Mouse (Mus musculus) intestine, postnatal 0 days (tissue): Measurements from ENCODE around the gene Usp46. TPM values are rescaled to one million over a fixed set of nuclear protein-coding genes. Genes with fewer than 3 reads are reported as not detected.

Experiments
- ATAC-seq: fragments of 200-750 bp; cut with Nextera tagmentation; 2 replicates; pipeline ENCODE4 v1.8.0; 2017; ENCODE audit warnings: mild to moderate bottlenecking, moderate TSS enrichment, moderate library complexity
- H3K27ac ChIP-seq: fragments of 300-500 bp; sonication (generic); 2 replicates; pipeline ENCODE4 v1.5.1; 2014; ENCODE audit warnings: mild to moderate bottlenecking, low read depth, low read length, moderate library complexity
- H3K27me3 ChIP-seq: fragments of 300-500 bp; sonication (generic); replicated peaks from 2 replicates; pipeline ENCODE4 v1.6.1; 2014; ENCODE audit warnings: low read length, mixed read lengths; ENCODE audit not compliant: control insufficient read depth, insufficient read depth
- H3K36me3 ChIP-seq: fragments of 300-500 bp; sonication (generic); 2 replicates; pipeline ENCODE4 v1.6.1; 2014; ENCODE audit warnings: mild to moderate bottlenecking, moderate library complexity; ENCODE audit not compliant: control insufficient read depth, insufficient read depth
- H3K4me1 ChIP-seq: fragments of 300-500 bp; sonication (generic); replicated peaks from 2 replicates; pipeline ENCODE4 v1.6.1; 2014; ENCODE audit warnings: antibody characterized with exemption, low read length, mixed read lengths; ENCODE audit not compliant: control insufficient read depth, insufficient read depth
- H3K4me2 ChIP-seq: fragments of 300-500 bp; sonication (generic); replicated peaks from 2 replicates; pipeline ENCODE4 v1.6.1; 2014; ENCODE audit warnings: low read depth, mild to moderate bottlenecking, moderate library complexity
- H3K4me3 ChIP-seq: fragments of 300-500 bp; sonication (generic); 2 replicates; pipeline ENCODE4 v1.5.1; 2014; ENCODE audit warnings: low read depth, low read length
- H3K9ac ChIP-seq: fragments of 300-500 bp; sonication (generic); 2 replicates; pipeline ENCODE4 v1.6.1; 2014; ENCODE audit warnings: mild to moderate bottlenecking, low read depth, low read length
- H3K9me3 ChIP-seq: fragments of 300-500 bp; sonication (generic); 2 replicates; pipeline ENCODE4 v1.6.1; 2016; ENCODE audit warnings: mixed run types; ENCODE audit not compliant: control insufficient read depth
- CTCF ChIP-seq: sonication (generic); IDR thresholded peaks from 2 replicates; pipeline ENCODE4 v1.5.1; 2016; ENCODE audit warnings: low read depth, mild to moderate bottlenecking, control low read depth, antibody characterized with exemption, moderate library complexity
- WGBS: fragments of 180-500 bp; shearing (Covaris S2); extraction: QIAGEN DNeasy Blood & Tissue Kit; methylation state at CpG from one replicate; pipeline ENCODE4 v1.1.7; 2014; 5-methylcytosine and 5-hydroxymethylcytosine counted together
- polyA plus RNA-seq: library from polyadenylated mRNA; unstranded; fragments of >200 nt; fragmentation: Nextera tagmentation; extraction: Ambion mirVana; gene quantifications from 2 replicates; pipeline ENCODE4 v1.2.1, GENCODE M21; 2015

Usp46 gene
- polyA plus RNA-seq, 1 experiment from 2014 or later: 6.3 TPM

DNA sequence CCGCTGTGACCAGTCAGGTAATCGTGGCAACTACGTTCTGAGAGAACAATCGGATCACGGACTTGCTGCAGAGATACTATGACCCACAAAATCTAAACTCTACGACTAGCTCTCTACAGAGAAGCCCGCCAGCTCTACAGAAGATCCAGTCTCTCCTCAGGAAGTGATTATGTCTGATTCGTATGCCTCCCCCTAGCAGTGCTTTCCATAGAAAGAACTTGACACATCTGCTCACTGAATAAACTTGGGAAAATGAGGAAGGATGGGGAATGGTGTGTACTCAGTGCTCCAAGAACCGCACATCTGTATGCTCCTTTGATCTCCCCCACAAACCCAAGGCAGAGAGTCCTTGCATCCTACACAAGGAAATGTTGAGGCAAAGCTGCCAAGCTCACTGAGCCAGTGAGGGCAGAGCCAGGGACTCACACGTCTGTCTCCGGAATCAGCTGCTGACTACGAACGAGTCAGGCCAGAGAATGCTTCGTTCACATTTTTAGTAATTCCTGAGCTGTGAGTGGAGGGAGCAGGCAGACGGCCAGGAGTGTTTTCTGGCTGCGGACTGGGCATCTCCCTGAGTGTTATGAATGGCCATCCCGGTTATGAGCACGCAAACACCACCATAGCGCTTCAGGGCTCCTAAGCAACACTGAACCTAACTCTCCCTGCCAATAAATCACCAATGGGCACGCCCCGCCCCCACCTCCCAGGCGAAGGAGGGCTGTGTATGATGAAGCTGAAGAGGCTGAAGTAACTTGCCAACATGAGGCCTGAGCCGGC lies 16.6 kb downstream of the Usp46 start:
- no peak overlapping the region for H3K27ac ChIP-seq

DNA sequence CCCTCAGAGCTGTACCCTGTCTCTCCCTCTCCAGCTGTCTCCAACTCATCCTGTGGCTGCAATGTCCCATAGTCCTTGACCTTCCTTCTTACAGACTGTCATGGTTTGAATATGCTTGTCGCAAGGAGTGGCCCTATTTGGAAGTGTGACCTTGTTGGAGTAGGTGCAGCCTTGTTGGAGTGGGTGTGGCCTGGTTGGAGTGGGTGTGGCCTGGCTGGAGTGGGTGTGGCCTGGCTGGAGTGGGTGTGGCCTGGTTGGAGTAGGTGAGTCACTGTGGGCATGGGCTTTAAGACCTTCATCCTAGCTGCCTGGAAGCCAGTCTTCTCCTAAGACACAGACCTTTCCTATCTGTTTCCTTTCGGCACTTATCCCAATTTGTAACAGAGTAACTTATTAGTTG lies 17.3 kb downstream of the Usp46 start:
- ATAC-seq: peak; percentile 19; the same call in 1 of the 2 replicates
- WGBS: 89% methylated on average over 2 of the region's 2 CpGs
- Histone ChIP-seq H3K27ac (no peak overlapping the region), H3K4me3 (no peak overlapping the region), H3K9ac (no peak overlapping the region), H3K9me3 (no peaks in the 10 kb centered on the region), H3K4me2 (no peak overlapping the region), H3K27me3 (no peaks in the 10 kb centered on the region), H3K4me1 (no peaks in the 10 kb centered on the region), H3K36me3 (no peaks in the 10 kb centered on the region)
- TF ChIP-seq CTCF: no peak

More for the DNA sequence above, 16.6 kb downstream of the Usp46 start:
- Histone ChIP-seq H3K36me3 (no peaks in the 10 kb centered on the region), H3K4me1 (no peaks in the 10 kb centered on the region), H3K9me3 (no peaks in the 10 kb centered on the region), H3K4me2 (no peak overlapping the region; the same call in 1 of the 2 replicates), H3K27me3 (no peaks in the 10 kb centered on the region), H3K9ac (no peak overlapping the region), H3K4me3 (no peak overlapping the region)
- no peak for TF ChIP-seq CTCF
- WGBS: 80% methylated on average over 23 of the region's 23 CpGs
- ATAC-seq: no peak

DNA sequence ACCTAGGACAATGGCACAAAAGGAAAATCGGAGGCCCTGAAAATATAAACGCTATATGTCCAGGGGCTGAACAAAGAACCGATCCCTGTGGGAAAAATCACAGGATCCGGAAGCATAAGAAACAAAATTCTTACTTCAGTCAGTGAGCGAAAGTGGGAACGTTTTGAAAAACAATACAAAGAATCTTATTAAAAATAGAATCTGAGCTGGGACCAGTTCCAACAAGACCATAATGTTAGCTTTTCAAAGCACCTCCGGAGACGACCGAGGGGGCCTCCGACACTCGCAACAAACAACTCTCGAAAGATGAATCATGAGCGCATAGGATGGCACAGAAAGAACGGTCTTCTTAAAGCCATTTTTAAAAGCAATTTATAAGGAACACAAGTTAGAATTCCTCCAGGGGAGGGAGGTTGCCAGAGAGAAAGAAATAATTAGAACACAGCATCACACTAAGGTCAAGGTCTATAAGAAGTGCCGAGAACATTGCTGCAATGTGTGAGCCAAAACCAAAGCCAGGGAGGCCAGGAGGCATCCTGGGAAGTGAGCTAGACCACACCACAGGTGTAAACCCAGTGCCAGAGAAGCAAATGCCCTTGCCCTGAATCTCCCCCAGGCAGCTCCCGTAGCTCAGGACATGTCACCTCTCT lies 19.3 kb downstream of the Usp46 start:
- Histone ChIP-seq H3K27ac (no peak overlapping the region), H3K4me2 (no peak overlapping the region), H3K4me3 (no peak overlapping the region), H3K9me3 (no peaks in the 10 kb centered on the region), H3K36me3 (no peaks in the 10 kb centered on the region), H3K4me1 (no peaks in the 10 kb centered on the region), H3K9ac (no peak overlapping the region), H3K27me3 (no peaks in the 10 kb centered on the region)
- 69% methylated on average over 16 of the region's 16 CpGs for WGBS
- no peak for TF ChIP-seq CTCF
- no peak for ATAC-seq

DNA sequence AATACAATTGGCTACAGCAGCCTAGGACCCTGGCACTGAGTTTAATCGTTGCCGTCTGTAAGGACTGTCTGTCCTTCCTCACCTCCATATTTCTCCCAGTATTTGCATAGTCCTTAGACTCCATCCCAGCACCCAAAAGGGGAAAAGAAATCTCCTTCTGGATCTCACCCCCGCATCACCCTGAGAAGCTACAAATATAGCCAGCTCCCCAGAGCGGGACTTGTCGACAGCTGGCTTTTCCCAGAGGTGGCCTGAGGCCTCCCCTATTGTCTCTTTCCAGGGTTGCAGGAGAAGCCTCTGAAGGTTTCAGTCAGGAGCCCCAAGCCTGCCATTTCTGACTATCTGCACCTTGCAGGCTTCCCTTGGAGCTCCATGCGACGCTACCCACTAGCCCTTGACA lies 23.6 kb downstream of the Usp46 start:
- H3K36me3 ChIP-seq: no peaks in the 10 kb centered on the region
- no peaks in the 10 kb centered on the region for H3K27me3 ChIP-seq
- H3K9me3 ChIP-seq: no peaks in the 10 kb centered on the region
- no peak overlapping the region for H3K4me3 ChIP-seq
- no peak overlapping the region for H3K27ac ChIP-seq
- TF ChIP-seq CTCF: no peak
- no peaks in the 10 kb centered on the region for H3K4me1 ChIP-seq
- 85% methylated on average over 7 of the region's 7 CpGs for WGBS
- H3K9ac ChIP-seq: no peak overlapping the region
- no peak overlapping the region for H3K4me2 ChIP-seq
- ATAC-seq: no peak

DNA sequence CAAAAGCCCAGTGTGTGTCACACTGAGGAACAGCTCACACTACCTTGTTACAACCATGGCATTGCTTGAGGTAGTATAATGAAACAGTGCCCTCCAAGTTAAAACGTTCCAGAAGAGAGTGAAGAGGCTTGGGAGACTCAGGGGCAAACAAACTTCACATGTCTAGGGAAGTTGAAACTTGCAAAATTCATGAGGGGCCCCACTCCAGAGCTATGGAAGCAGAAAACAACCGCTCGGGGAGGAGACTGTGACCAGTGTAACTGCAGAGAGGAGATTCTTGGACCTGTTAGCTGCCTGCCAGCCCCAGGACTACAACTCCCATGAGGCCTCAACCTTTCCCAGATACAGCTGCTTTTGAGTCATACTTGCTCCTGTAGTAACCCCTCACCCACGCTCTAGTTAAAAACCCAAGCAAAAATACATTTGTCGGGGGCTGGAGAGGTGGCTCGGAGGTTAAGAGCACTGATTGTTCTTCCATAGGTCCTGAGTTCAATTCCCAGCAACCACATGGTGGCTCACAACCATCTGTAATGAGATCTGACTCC lies 25.4 kb downstream of the Usp46 start:
- TF ChIP-seq CTCF: no peak
- WGBS: 66% methylated on average over 6 of the region's 6 CpGs
- Histone ChIP-seq H3K4me3 (no peak overlapping the region), H3K27me3 (no peaks in the 10 kb centered on the region), H3K9me3 (no peaks in the 10 kb centered on the region), H3K4me1 (no peaks in the 10 kb centered on the region), H3K4me2 (no peak overlapping the region), H3K9ac (no peak overlapping the region), H3K27ac (no peak overlapping the region), H3K36me3 (no peaks in the 10 kb centered on the region)
- no peak for ATAC-seq

DNA sequence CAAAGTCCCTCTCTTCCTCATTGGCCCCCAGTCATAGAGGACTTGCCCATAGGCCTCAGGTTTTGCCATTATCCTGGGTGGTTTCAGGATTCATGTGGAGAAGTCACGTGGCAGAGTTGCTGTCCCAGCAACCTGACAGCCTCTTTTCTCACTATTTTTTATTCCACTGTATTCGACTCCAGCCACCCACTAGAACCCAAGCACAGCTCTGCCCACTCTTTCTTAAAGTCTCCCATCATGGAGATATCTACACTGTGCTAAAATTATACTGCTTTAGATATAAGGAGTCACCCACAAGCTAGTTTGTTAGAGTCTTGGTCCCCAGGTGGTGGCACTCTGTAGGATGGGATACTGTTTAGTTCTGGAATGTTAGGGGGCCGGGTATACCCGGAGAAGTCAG lies 27.7 kb downstream of the Usp46 start:
- Histone ChIP-seq H3K4me3 (no peak overlapping the region), H3K27ac (no peak overlapping the region), H3K4me1 (no peaks in the 10 kb centered on the region), H3K9me3 (no peaks in the 10 kb centered on the region), H3K27me3 (no peaks in the 10 kb centered on the region), H3K36me3 (peaks cover 4% of the 10 kb centered on the region), H3K4me2 (no peak overlapping the region), H3K9ac (no peak overlapping the region)
- no peak for ATAC-seq
- 90% methylated on average over 4 of the region's 4 CpGs for WGBS
- no peak for TF ChIP-seq CTCF
